Mouse (Mus musculus) stomach, embryonic 14.5 days (tissue): Measurements from ENCODE around the gene Rab8b. TPM values are rescaled to one million over a fixed set of nuclear protein-coding genes. Genes with fewer than 3 reads are reported as not detected.

ENCODE experiments used
- ATAC-seq: fragments of 200-750 bp; cut with Nextera tagmentation; 2 replicates; pipeline ENCODE4 v1.8.0; 2017; ENCODE audit warnings: low read depth, moderate TSS enrichment; ENCODE audit not compliant: insufficient number of reproducible peaks, insufficient read depth, low FRiP score
- H3K27ac ChIP-seq: fragments of 300-500 bp; sonication (generic); 2 replicates; pipeline ENCODE4 v1.5.1; 2014; ENCODE audit warnings: mild to moderate bottlenecking, low read length, moderate library complexity, mixed read lengths
- H3K27me3 ChIP-seq: fragments of 300-500 bp; sonication (generic); 2 replicates; pipeline ENCODE4 v1.6.1; 2014; ENCODE audit warnings: low read length, control low read depth, mixed read lengths; ENCODE audit not compliant: control insufficient read depth, insufficient read depth
- H3K36me3 ChIP-seq: fragments of 300-500 bp; sonication (generic); 2 replicates; pipeline ENCODE4 v1.6.1; 2014; ENCODE audit warnings: mild to moderate bottlenecking, control low read depth, low read length, moderate library complexity, mixed read lengths; ENCODE audit not compliant: control insufficient read depth, insufficient read depth
- H3K4me1 ChIP-seq: fragments of 300-500 bp; sonication (generic); 2 replicates; pipeline ENCODE4 v1.6.1; 2014; ENCODE audit warnings: low read length, control low read depth, mixed read lengths; ENCODE audit not compliant: control insufficient read depth, insufficient read depth
- H3K4me2 ChIP-seq: fragments of 300-500 bp; sonication (generic); replicated peaks from 2 replicates; pipeline ENCODE4 v1.6.1; 2014; ENCODE audit warnings: low read depth, low read length, control low read depth
- H3K4me3 ChIP-seq: fragments of 300-500 bp; sonication (generic); 2 replicates; pipeline ENCODE4 v1.5.1; 2014; ENCODE audit warnings: low read depth, low read length, control low read depth
- H3K9ac ChIP-seq: fragments of 300-500 bp; sonication (generic); replicated peaks from 2 replicates; pipeline ENCODE4 v1.6.1; 2014; ENCODE audit warnings: low read depth, mild to moderate bottlenecking, control low read depth, low read length, moderate library complexity, mixed read lengths
- H3K9me3 ChIP-seq: fragments of 300-500 bp; sonication (generic); 2 replicates; pipeline ENCODE4 v1.6.1; 2016; ENCODE audit warnings: low read depth, low read length, control low read depth; ENCODE audit not compliant: control insufficient read depth
- WGBS: fragments of 180-500 bp; shearing (Covaris S2); extraction: QIAGEN DNeasy Blood & Tissue Kit; methylation state at CpG from one replicate; pipeline ENCODE4 v1.1.7; 2014; 5-methylcytosine and 5-hydroxymethylcytosine counted together
- polyA plus RNA-seq: library from polyadenylated mRNA; unstranded; fragments of >200 nt; fragmentation: Nextera tagmentation; extraction: Ambion mirVana; gene quantifications from 2 replicates; pipeline ENCODE4 v1.2.1, GENCODE M21; 2014

Gene Rab8b
- polyA plus RNA-seq, 1 experiment from 2014 or later: 25.3 TPM

GRCm38 (mm10) chr9:66801947-66802346 is 117.5 kb downstream of the Rab8b start:
- WGBS: 37% methylated on average over 12 of the region's 12 CpGs
- no peaks in the 10 kb centered on the region for H3K36me3 ChIP-seq
- H3K4me1 ChIP-seq: 0 out of 2 replicates have a peak, but pooled peaks cover 3% of the 10 kb centered on the region
- no peak overlapping the region for H3K9ac ChIP-seq
- H3K4me2 ChIP-seq: no peak overlapping the region
- H3K4me3 ChIP-seq: no peak overlapping the region
- no peaks in the 10 kb centered on the region for H3K27me3 ChIP-seq
- no peak for ATAC-seq
- no peak overlapping the region for H3K27ac ChIP-seq
- H3K9me3 ChIP-seq: no peaks in the 10 kb centered on the region

- Histone ChIP-seq H3K9ac (0 out of 2 replicates have a peak within 1 kb of the TSS, but pooled peaks have one; percentile 14), H3K27ac (no peak within 1 kb of the TSS), H3K4me2 (peak within 1 kb of the TSS; percentile 74), H3K4me1 (peaks cover 3% of the 10 kb centered on the region; the same call in 1 of the 2 replicates), H3K9me3 (no peaks in the 10 kb centered on the region), H3K27me3 (no peaks in the 10 kb centered on the region), H3K36me3 (no peaks in the 10 kb centered on the region), H3K4me3 (peak within 1 kb of the TSS; percentile 67)
- 70% methylated on average over 5 of the region's 5 CpGs for whole genome bisulfite sequencing
- no peak for ATAC-seq
Measured at GRCm38 (mm10) chr9:66796739-66797138, 122.7 kb downstream of the Rab8b start, which contains the start of gene Gm10647. Gene Gm10647 (plus strand): TSS chr9:66797039.

GRCm38 (mm10) chr9:66795464-66796324 is 123.8 kb downstream of the Rab8b start, which contains the start of gene Aph1b:
Gene Aph1b (minus strand): TSS chr9:66795490.
- ATAC-seq: peak; percentile 98
- Histone ChIP-seq H3K27ac (peak within 1 kb of the TSS; percentile 84), H3K4me1 (peaks cover 3% of the 10 kb centered on the region; the same call in 1 of the 2 replicates), H3K9ac (peak within 1 kb of the TSS; percentile 60), H3K36me3 (no peaks in the 10 kb centered on the region), H3K4me3 (peak within 1 kb of the TSS; percentile 67), H3K4me2 (peak within 1 kb of the TSS; percentile 74), H3K9me3 (no peaks in the 10 kb centered on the region), H3K27me3 (no peaks in the 10 kb centered on the region)
- under 1% methylated on average over 42 of the region's 42 CpGs for WGBS

DNA sequence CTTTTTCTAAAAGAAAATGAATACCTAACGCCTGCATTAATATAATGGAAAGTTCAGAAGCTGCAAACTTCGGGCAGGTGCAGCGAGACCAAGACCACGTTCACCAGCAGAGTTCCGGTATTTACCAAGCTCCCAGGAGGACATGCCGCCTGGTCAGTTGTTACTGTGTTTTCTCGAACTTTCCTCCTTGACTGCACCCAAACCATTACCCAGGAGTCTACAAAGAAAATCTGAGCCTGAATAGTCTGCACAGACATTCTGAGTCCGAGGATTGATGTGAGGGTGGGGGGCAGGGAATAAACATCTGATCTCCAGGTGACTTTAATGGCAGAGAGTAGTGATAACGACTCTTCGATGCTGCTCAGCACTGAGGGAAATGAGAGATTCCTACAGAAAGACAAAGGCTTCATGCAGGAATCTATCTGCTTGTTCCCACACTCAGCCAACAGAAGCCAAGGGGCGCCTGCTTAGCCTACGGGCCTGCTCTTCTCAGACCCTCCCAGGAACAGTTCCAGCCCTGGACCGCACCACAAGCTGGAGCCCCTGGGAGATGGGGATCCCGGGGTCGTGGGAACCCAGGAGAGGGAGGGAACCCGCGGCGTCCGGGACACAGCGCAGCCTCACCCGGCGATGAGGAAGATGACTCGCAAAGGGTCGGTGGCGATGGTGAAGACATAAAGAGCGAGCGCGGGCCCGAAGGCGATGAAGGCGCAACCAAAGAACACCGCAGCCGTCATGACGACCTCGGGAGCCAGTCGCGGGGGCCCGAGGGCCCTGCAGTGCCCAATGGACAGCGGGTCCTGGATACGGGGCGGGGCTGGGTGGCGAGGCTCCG is 124.6 kb downstream of the Rab8b start:
- H3K9ac ChIP-seq: peak overlapping the region; percentile 60
- peaks cover 3% of the 10 kb centered on the region; the same call in 1 of the 2 replicates for H3K4me1 ChIP-seq
- H3K27ac ChIP-seq: peak overlapping the region; percentile 84
- H3K4me3 ChIP-seq: peak overlapping the region; percentile 67
- ATAC-seq: peak; percentile 7; the same call in 1 of the 2 replicates
- 1% methylated on average over 43 of the region's 43 CpGs for WGBS
- peak overlapping the region; percentile 74 for H3K4me2 ChIP-seq
- H3K36me3 ChIP-seq: no peaks in the 10 kb centered on the region
- H3K9me3 ChIP-seq: no peaks in the 10 kb centered on the region
- no peaks in the 10 kb centered on the region for H3K27me3 ChIP-seq

Other genes starting within 250 kb of the Rab8b start
- 7.6 and 7.9 TPM in 2 replicates for gene Car12, start 206.0 kb downstream of the Rab8b start, polyA plus RNA-seq
- gene Aph1b, start 124.2 kb downstream of the Rab8b start, polyA plus RNA-seq: 11.7 and 12.0 TPM in 2 replicates
- gene Gm10647, start 122.6 kb downstream of the Rab8b start, polyA plus RNA-seq: 0.93 and 1.3 TPM in 2 replicates
- gene Aph1c, start 85.0 kb downstream of the Rab8b start, polyA plus RNA-seq: 4.0 and 4.3 TPM in 2 replicates
- 688 and 708 TPM in 2 replicates for gene Rps27l, start 26.4 kb upstream of the Rab8b start, polyA plus RNA-seq
- gene Lactb, start 55.8 kb upstream of the Rab8b start, polyA plus RNA-seq: 11.7 and 12.4 TPM in 2 replicates
- gene Tpm1, start 129.7 kb upstream of the Rab8b start, polyA plus RNA-seq: 1,242 and 1,294 TPM in 2 replicates